Comparison of ENCODE assay signal across 17 mouse cellular contexts in genomic region chr1:24664158-24664557, GRCm38 (mm10).
"Had no signal": no experiment of that assay in that cellular context is flagged by ENCODE, and none has a peak within 500 bp of the region (broad histone marks: within the 10 kb centered on the region; RNA-seq: fewer than 3 reads in every experiment).

No protein-coding gene starts in this region.

- ATAC-seq: hindbrain, postnatal 0 days; intestine, embryonic 16.5 days; liver, embryonic 12.5 days had no signal

- DNase-seq: gastrocnemius, postnatal 14 days; gastrocnemius, postnatal 36 days; heart, adult 11 months; heart, adult 2 months; heart, postnatal 14 days; heart, postnatal 36 days; kidney, adult 11 months; kidney, adult 2 months; kidney, adult 9 months; kidney, postnatal 14 days; kidney, postnatal 36 days; layer of hippocampus, adult 9-11 months; layer of hippocampus, postnatal 36 days; left cerebral cortex, postnatal 4 days had no signal
